28 mouse cellular contexts compared by ENCODE assay signal in the genomic region with DNA sequence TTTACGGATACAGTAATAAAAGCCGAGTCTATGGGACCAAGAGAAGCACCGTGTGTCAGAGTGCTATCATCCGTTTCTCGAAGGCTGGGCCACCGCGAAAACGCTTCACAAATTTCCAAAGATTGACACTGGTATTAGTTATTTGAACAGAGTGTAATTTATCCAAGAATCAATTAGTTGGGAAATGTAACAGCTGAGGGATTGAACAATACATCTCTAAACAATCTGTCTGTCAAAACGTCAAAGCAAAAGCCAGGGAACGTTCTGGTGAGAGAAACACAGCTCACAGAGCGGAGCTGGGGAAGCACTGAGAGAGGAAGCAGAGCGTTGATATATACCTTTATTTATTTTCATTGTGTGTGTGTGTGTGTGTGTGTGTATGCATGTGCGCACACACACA.
DNase-seq lines count a peak whose midpoint lies in the region; ATAC-seq lines count a peak whose summit lies in the region.
"Had no signal": no experiment of that assay in that cellular context is flagged by ENCODE, and none has a peak within 500 bp of the region (broad histone marks: within the 10 kb centered on the region; RNA-seq: fewer than 3 reads in every experiment).

No protein-coding gene starts in this region.

- H3K4me1 ChIP-seq in forebrain, embryonic 14.5 days (ENCODE audit: control insufficient read depth, insufficient read depth, low read length), result no peaks in the 10 kb centered on the region
- H3K4me1 ChIP-seq in forebrain, embryonic 12.5 days, result no peaks in the 10 kb centered on the region
- H3K4me1 ChIP-seq: embryonic facial prominence, embryonic 13.5 days; embryonic facial prominence, embryonic 15.5 days; forebrain, embryonic 10.5 days had no signal

- H3K4me2 ChIP-seq in forebrain, embryonic 14.5 days (ENCODE audit: low read length), result no peak overlapping the region
- no peak overlapping the region for H3K4me2 ChIP-seq in forebrain, embryonic 12.5 days
- H3K4me2 ChIP-seq: embryonic facial prominence, embryonic 13.5 days; embryonic facial prominence, embryonic 15.5 days; forebrain, embryonic 15.5 days had no signal

- H3K27me3 ChIP-seq in forebrain, embryonic 14.5 days (replicated peaks; ENCODE audit: control insufficient read depth, insufficient read depth, low read length), result no peaks in the 10 kb centered on the region
- no peaks in the 10 kb centered on the region for H3K27me3 ChIP-seq in forebrain, embryonic 12.5 days
- H3K27me3 ChIP-seq: CH12.LX; embryonic facial prominence, embryonic 13.5 days; embryonic facial prominence, embryonic 15.5 days; forebrain, embryonic 15.5 days had no signal

- WGBS in forebrain, embryonic 14.5 days, result 69% methylated on average over 13 of the region's 13 CpGs
- WGBS in forebrain, embryonic 12.5 days, result 80% methylated on average over 13 of the region's 13 CpGs

- H3K36me3 ChIP-seq in forebrain, embryonic 14.5 days (ENCODE audit: control insufficient read depth, insufficient read depth, low read length), result no peaks in the 10 kb centered on the region
- no peaks in the 10 kb centered on the region for H3K36me3 ChIP-seq in forebrain, embryonic 12.5 days (replicated peaks)
- H3K36me3 ChIP-seq: embryonic facial prominence, embryonic 13.5 days; embryonic facial prominence, embryonic 15.5 days; forebrain, embryonic 10.5 days; forebrain, embryonic 15.5 days; G1E had no signal

- no peak overlapping the region for H3K4me3 ChIP-seq in forebrain, embryonic 14.5 days (ENCODE audit: low read depth, low read length)
- H3K4me3 ChIP-seq in forebrain, embryonic 12.5 days (replicated peaks), result no peak overlapping the region
- H3K4me3 ChIP-seq: embryonic facial prominence, embryonic 13.5 days; embryonic facial prominence, embryonic 15.5 days; erythroblast, embryonic 14.5 days; forebrain, embryonic 10.5 days; forebrain, embryonic 15.5 days had no signal

- no peaks in the 10 kb centered on the region for H3K9me3 ChIP-seq in forebrain, embryonic 14.5 days (replicated peaks; ENCODE audit: control insufficient read depth, low read length)
- H3K9me3 ChIP-seq in forebrain, embryonic 12.5 days, result no peaks in the 10 kb centered on the region
- H3K9me3 ChIP-seq: embryonic facial prominence, embryonic 13.5 days; embryonic facial prominence, embryonic 15.5 days; forebrain, embryonic 10.5 days; forebrain, embryonic 15.5 days had no signal

- no peak for ATAC-seq in forebrain, embryonic 14.5 days
- no peak for ATAC-seq in forebrain, embryonic 12.5 days (ENCODE audit: low FRiP score)
- ATAC-seq: activated CD4-positive, CD25-positive, alpha-beta regulatory T cell, adult 4 months; CD4-positive, CD25-positive, alpha-beta regulatory T cell, adult 4 months; forebrain, embryonic 15.5 days; Patski had no signal

- DNase-seq in forebrain, embryonic 14.5 days (ENCODE audit: low spot score), result peak; percentile 14
- DNase-seq in layer of hippocampus, adult 11-12 months (ENCODE audit: low spot score), result peak; percentile 6
- no peak for DNase-seq in layer of hippocampus, adult 9-11 months
- DNase-seq in layer of hippocampus, postnatal 10 days (ENCODE audit: low spot score in 2 of 2), result peak; percentile 9 to 18
- DNase-seq in layer of hippocampus, adult 8-10 months (ENCODE audit: low spot score in 2 of 2), result no peak
- DNase-seq in layer of hippocampus, postnatal 14 days (ENCODE audit: low spot score in 2 of 2), result peak; percentile 22 to 71
- DNase-seq in spleen, postnatal 10 days (ENCODE audit: low spot score in 2 of 2), result no peak
- DNase-seq: adrenal gland, adult 8-10 months; adrenal gland, postnatal 14 days; adrenal gland, postnatal 36 days; B cell, adult 2 months; cerebellum, adult 18-20 months; cerebellum, adult 8-10 months; cerebellum, adult 9-11 months; cerebellum, postnatal 14 days; cerebellum, postnatal 36 days; embryo, embryonic 11 days had no signal

- no peak overlapping the region for H3K27ac ChIP-seq in forebrain, embryonic 14.5 days (ENCODE audit: low read depth, low read length)
- H3K27ac ChIP-seq in forebrain, embryonic 12.5 days, result no peak overlapping the region
- H3K27ac ChIP-seq: embryonic facial prominence, embryonic 13.5 days; embryonic facial prominence, embryonic 15.5 days; forebrain, embryonic 10.5 days; forebrain, embryonic 15.5 days had no signal

- H3K9ac ChIP-seq in forebrain, embryonic 14.5 days (ENCODE audit: low read length), result no peak overlapping the region
- no peak overlapping the region for H3K9ac ChIP-seq in forebrain, embryonic 12.5 days
- H3K9ac ChIP-seq: embryonic facial prominence, embryonic 13.5 days; embryonic facial prominence, embryonic 15.5 days; forebrain, embryonic 15.5 days had no signal

Comparison
In these comparisons a context has a peak if more than half of its experiments do, and no peak if none do; other contexts are left out.
1. DNase-seq: peak in forebrain, embryonic 14.5 days (single experiment), layer of hippocampus, adult 11-12 months (single experiment), layer of hippocampus, postnatal 10 days (2 of 2) and layer of hippocampus, postnatal 14 days (2 of 2); none in layer of hippocampus, adult 9-11 months (single experiment), layer of hippocampus, adult 8-10 months (0 of 2) and spleen, postnatal 10 days (0 of 2).